ENCODE assay signal across 8 mouse cellular contexts in genomic region chr15:91672645-91673568, GRCm38 (mm10). TPM values are rescaled to one million over a fixed set of nuclear protein-coding genes. Genes with fewer than 3 reads are reported as not detected.
DNase-seq lines count a peak whose midpoint lies in the region; ATAC-seq lines count a peak whose summit lies in the region.

Gene Lrrk2, plus strand, starts transcription at chr15:91673175.

- peak within 1 kb of the TSS; percentile 48 for H3K27ac ChIP-seq in hindbrain, embryonic 13.5 days

- peak within 1 kb of the TSS; percentile 70 for H3K9ac ChIP-seq in hindbrain, embryonic 13.5 days

- peak; percentile 89 for DNase-seq in NIH3T3 (ENCODE audit: low read depth)
- DNase-seq in cerebellum, postnatal 36 days, result peak; percentile 71 to 78
- DNase-seq in frontal cortex, postnatal 25 days (ENCODE audit: low spot score in 2 of 2), result peak; percentile 52 to 61
- DNase-seq in layer of hippocampus, postnatal 36 days, result peak; percentile 66 to 73
- peak; percentile 92 for DNase-seq in lung, postnatal 14 days
- DNase-seq in ovary, postnatal 14 days (ENCODE audit: low spot score), result peak; percentile 74
- DNase-seq in thymus, postnatal 14 days, result peak; percentile 52

- H3K4me1 ChIP-seq in hindbrain, embryonic 13.5 days (replicated peaks), result peaks cover 11% of the 10 kb centered on the region

- peaks cover 5% of the 10 kb centered on the region; the same call in 1 of the 2 replicates for H3K27me3 ChIP-seq in hindbrain, embryonic 13.5 days

- H3K36me3 ChIP-seq in hindbrain, embryonic 13.5 days, result no peaks in the 10 kb centered on the region

- peak within 1 kb of the TSS; percentile 50 for H3K4me3 ChIP-seq in hindbrain, embryonic 13.5 days

- peak within 1 kb of the TSS; percentile 81 for H3K4me2 ChIP-seq in hindbrain, embryonic 13.5 days

- WGBS in hindbrain, embryonic 13.5 days, result 4% methylated on average over 38 of the region's 40 CpGs

- no peaks in the 10 kb centered on the region for H3K9me3 ChIP-seq in hindbrain, embryonic 13.5 days

- ATAC-seq in hindbrain, embryonic 13.5 days (ENCODE audit: low FRiP score), result peak; percentile 97

RNA-seq across cellular contexts. Expression of gene Lrrk2, which starts in this region (rescaled TPM):
- 1.5 and 1.9 TPM in 2 replicates for polyA plus RNA-seq in hindbrain, embryonic 13.5 days (2015; fragmentation: Nextera tagmentation; extraction: Ambion mirVana)
- total RNA-seq in layer of hippocampus, postnatal 36 days (2021), result 10 to 100 TPM; 21.3 to 21.6 TPM

Comparison
In these comparisons a context has a peak if more than half of its experiments do, and no peak if none do; other contexts are left out.
1. Peak in every context shown above with its lines: DNase-seq, ATAC-seq, H3K4me3 ChIP-seq and H3K27ac ChIP-seq.